ENCODE assay signal across 13 mouse cellular contexts in genomic region chr17:27871851-27872250, GRCm38 (mm10). TPM values are rescaled to one million over a fixed set of nuclear protein-coding genes. Genes with fewer than 3 reads are reported as not detected.
A peak's percentile ranks its signal among the peaks of the same experiment; 100 is the strongest.
DNase-seq lines count a peak whose midpoint lies in the region; ATAC-seq and TF ChIP-seq lines count a peak whose summit lies in the region.
"Had no signal": no experiment of that assay in that cellular context is flagged by ENCODE, and none has a peak within 500 bp of the region (broad histone marks: within the 10 kb centered on the region; RNA-seq: fewer than 3 reads in every experiment).

No protein-coding gene starts in this region.

- WGBS in liver, postnatal 0 days (ENCODE audit: insufficient replicate concordance), result 88% methylated on average over 3 of the region's 3 CpGs

- TF ChIP-seq POLR2A in testis, adult 2 months (IDR thresholded peaks at IDR 0.05; ENCODE audit: control insufficient read depth, low read depth, low read length), result no peak

- peaks cover 2% of the 10 kb centered on the region for H3K4me1 ChIP-seq in testis, adult 2 months (ENCODE audit: control insufficient read depth, insufficient read depth, low read length)
- peaks cover 9% of the 10 kb centered on the region for H3K4me1 ChIP-seq in liver, postnatal 0 days (ENCODE audit: insufficient read depth)
- H3K4me1 ChIP-seq: embryonic facial prominence, embryonic 13.5 days had no signal

- TF ChIP-seq CTCF in testis, adult 2 months (IDR thresholded peaks at IDR 0.05; ENCODE audit: control insufficient read depth, insufficient read depth, insufficient replicate concordance, low read depth, low read length), result no peak
- TF ChIP-seq CTCF in liver, postnatal 0 days (IDR thresholded peaks at IDR 0.05; ENCODE audit: low read depth), result no peak

- H3K27ac ChIP-seq in testis, adult 2 months (ENCODE audit: control insufficient read depth, insufficient read depth, low read depth, low read length), result no peak overlapping the region
- no peak overlapping the region for H3K27ac ChIP-seq in liver, postnatal 0 days (ENCODE audit: low read depth)
- H3K27ac ChIP-seq: embryonic facial prominence, embryonic 13.5 days had no signal

- ATAC-seq in cerebellum, adult (ENCODE audit: insufficient number of reproducible peaks, low FRiP score, low TSS enrichment), result peak; percentile 88; the same call in 1 of the 2 replicates
- ATAC-seq in liver, postnatal 0 days, result no peak

- H3K36me3 ChIP-seq in testis, adult 2 months (ENCODE audit: control insufficient read depth, insufficient read depth, low read length), result no peaks in the 10 kb centered on the region
- peaks cover 2% of the 10 kb centered on the region; the same call in 1 of the 2 replicates for H3K36me3 ChIP-seq in liver, postnatal 0 days (replicated peaks; ENCODE audit: insufficient read depth, low read length)

- H3K4me3 ChIP-seq in testis, adult 2 months (ENCODE audit: control insufficient read depth, low read depth, low read length), result peak overlapping the region; percentile 81
- no peak overlapping the region for H3K4me3 ChIP-seq in liver, postnatal 0 days (ENCODE audit: low read depth, low read length)
- H3K4me3 ChIP-seq: embryonic facial prominence, embryonic 13.5 days had no signal

- no peak for DNase-seq in cerebellum, postnatal 4 days (ENCODE audit: low spot score in 2 of 2)
- DNase-seq in testis, postnatal 10 days (ENCODE audit: low spot score), result no peak
- peak; percentile 60 to 69 for DNase-seq in layer of hippocampus, adult 8-10 months (ENCODE audit: low spot score in 2 of 2)
- DNase-seq in kidney, postnatal 14 days, result no peak
- DNase-seq in adrenal gland, postnatal 25 days, result no peak
- no peak for DNase-seq in liver, postnatal 0 days
- DNase-seq: kidney, adult 8-10 months; spleen, adult 18-20 months; thymus, adult 18-20 months had no signal

- no peak overlapping the region for H3K4me2 ChIP-seq in liver, postnatal 0 days (ENCODE audit: low read depth, low read length)
- H3K4me2 ChIP-seq: embryonic facial prominence, embryonic 13.5 days; heart, embryonic 11.5 days had no signal

- H3K9ac ChIP-seq in liver, postnatal 0 days (replicated peaks), result no peak overlapping the region
- H3K9ac ChIP-seq: embryonic facial prominence, embryonic 13.5 days had no signal

- H3K9me3 ChIP-seq in liver, postnatal 0 days (ENCODE audit: low read length), result no peaks in the 10 kb centered on the region
- H3K9me3 ChIP-seq: embryonic facial prominence, embryonic 13.5 days had no signal

- no peaks in the 10 kb centered on the region for H3K27me3 ChIP-seq in testis, adult 2 months (ENCODE audit: control insufficient read depth, insufficient read depth, low read length)
- no peaks in the 10 kb centered on the region for H3K27me3 ChIP-seq in liver, postnatal 0 days (ENCODE audit: insufficient read depth, low read length)
- H3K27me3 ChIP-seq: embryonic facial prominence, embryonic 13.5 days had no signal

- TF ChIP-seq EP300 in liver, postnatal 0 days (IDR thresholded peaks at IDR 0.05; ENCODE audit: low read depth), result no peak

RNA-seq across cellular contexts. Expression of gene Uhrf1bp1, which starts 15.6 kb away (rescaled TPM):
- polyA plus RNA-seq in testis, adult 2 months (2012; rRNA removed), result 16.7 and 17.0 TPM in 2 replicates
- total RNA-seq in layer of hippocampus, adult 8-10 months (2022), result 10 to 100 TPM; 17.5 to 20.4 (median 18.4) TPM
- total RNA-seq in adrenal gland, postnatal 25 days (2021), result 31.7 and 32.3 TPM in 2 replicates
- 1.6 and 2.2 TPM in 2 replicates for polyA plus RNA-seq in liver, postnatal 0 days (2015; fragmentation: Nextera tagmentation; extraction: Ambion mirVana)

RNA-seq across cellular contexts. Expression of gene Snrpc, which starts 33.9 kb away (rescaled TPM):
- polyA plus RNA-seq in testis, adult 2 months (2012; rRNA removed), result 173 and 198 TPM in 2 replicates
- 10 to 100 TPM; 39.0 to 49.8 (median 42.1) TPM for total RNA-seq in layer of hippocampus, adult 8-10 months (2022)
- 86.4 and 87.9 TPM in 2 replicates for total RNA-seq in adrenal gland, postnatal 25 days (2021)
- 96.2 and 99.0 TPM in 2 replicates for polyA plus RNA-seq in liver, postnatal 0 days (2015; fragmentation: Nextera tagmentation; extraction: Ambion mirVana)

RNA-seq across cellular contexts. Expression of gene Anks1, which starts 37.3 kb away (rescaled TPM):
- 16.1 and 18.2 TPM in 2 replicates for polyA plus RNA-seq in testis, adult 2 months (2012; rRNA removed)
- 10 to 100 TPM; 40.2 to 47.4 (median 41.6) TPM for total RNA-seq in layer of hippocampus, adult 8-10 months (2022)
- total RNA-seq in adrenal gland, postnatal 25 days (2021), result 34.0 and 35.0 TPM in 2 replicates
- 2.3 and 3.0 TPM in 2 replicates for polyA plus RNA-seq in liver, postnatal 0 days (2015; fragmentation: Nextera tagmentation; extraction: Ambion mirVana)

RNA-seq across cellular contexts. Expression of gene Taf11, which starts 37.8 kb away (rescaled TPM):
- 30.4 and 32.6 TPM in 2 replicates for polyA plus RNA-seq in testis, adult 2 months (2012; rRNA removed)
- 10 to 100 TPM; 33.2 to 40.6 (median 37.4) TPM for total RNA-seq in layer of hippocampus, adult 8-10 months (2022)
- 24.4 and 34.9 TPM in 2 replicates for total RNA-seq in adrenal gland, postnatal 25 days (2021)
- polyA plus RNA-seq in liver, postnatal 0 days (2015; fragmentation: Nextera tagmentation; extraction: Ambion mirVana), result 17.4 and 17.8 TPM in 2 replicates

RNA-seq across cellular contexts. Expression of gene D17Wsu92e, which starts 51.4 kb away (rescaled TPM):
- polyA plus RNA-seq in testis, adult 2 months (2012; rRNA removed), result 109 and 111 TPM in 2 replicates
- total RNA-seq in layer of hippocampus, adult 8-10 months (2022), result 100 to 1,000 TPM; 176 to 194 (median 184) TPM
- total RNA-seq in adrenal gland, postnatal 25 days (2021), result 170 and 180 TPM in 2 replicates
- 23.8 and 24.7 TPM in 2 replicates for polyA plus RNA-seq in liver, postnatal 0 days (2015; fragmentation: Nextera tagmentation; extraction: Ambion mirVana)

Comparison
In these comparisons a context has a peak if more than half of its experiments do, and no peak if none do; other contexts are left out.
1. DNase-seq: peak in layer of hippocampus, adult 8-10 months (2 of 2); none in cerebellum, postnatal 4 days (0 of 2), testis, postnatal 10 days (single experiment), kidney, postnatal 14 days (single experiment), adrenal gland, postnatal 25 days (single experiment) and liver, postnatal 0 days (single experiment).